Mouse (Mus musculus): ENCODE measurements around the gene Gm572. TPM values are rescaled to one million over a fixed set of nuclear protein-coding genes. Genes with fewer than 3 reads are reported as not detected.
A peak's percentile ranks its signal among the peaks of the same experiment; 100 is the strongest.

Gene Gm572
- total and polyA plus RNA-seq, 3 experiments: not detected

DNA sequence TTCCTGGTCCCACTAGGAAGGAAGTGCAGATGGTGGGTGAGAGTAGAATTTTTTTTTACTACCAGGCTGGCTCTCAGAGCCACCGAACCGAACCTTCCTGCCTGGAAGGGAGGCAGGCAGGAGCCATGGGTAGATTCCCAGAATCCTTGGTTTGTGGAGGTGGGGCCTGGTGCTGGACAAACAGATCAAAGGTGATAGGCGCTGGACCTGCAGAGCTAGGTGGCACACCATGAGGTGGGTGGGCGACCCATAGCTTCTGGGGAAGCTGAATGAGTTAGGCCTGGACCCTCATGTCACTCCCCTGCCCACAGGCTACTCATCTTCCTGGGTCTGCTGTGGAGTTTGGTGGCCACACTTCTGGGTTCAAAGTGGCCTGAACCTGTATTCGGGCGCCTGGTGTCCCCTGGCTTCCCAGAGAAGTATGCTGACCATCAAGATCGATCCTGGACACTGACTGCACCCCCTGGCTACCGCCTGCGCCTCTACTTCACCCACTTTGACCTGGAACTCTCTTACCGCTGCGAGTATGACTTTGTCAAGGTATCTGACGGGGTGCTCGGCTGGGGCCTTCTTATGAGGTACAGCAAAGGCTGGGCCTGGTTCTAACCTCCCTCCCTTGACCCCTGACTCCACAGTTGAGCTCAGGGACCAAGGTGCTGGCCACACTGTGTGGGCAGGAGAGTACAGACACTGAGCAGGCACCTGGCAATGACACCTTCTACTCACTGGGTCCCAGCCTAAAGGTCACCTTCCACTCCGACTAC lies 40.6 kb upstream of the Gm572 start, which contains the start of gene Masp2:
Masp2 (plus strand) TSS at position 198 of the 764 bp plus-strand sequence.
- H3K9ac ChIP-seq (ENCODE audit: control insufficient read depth, low read depth, low read length, poor library complexity, severe bottlenecking): no peak within 1 kb of the TSS
- 0 out of 4 replicates have a peak, but pooled peaks cover 0 to 3% of the 10 kb centered on the region in 2 experiments for H3K4me1 ChIP-seq (ENCODE audit: control insufficient read depth in 1 of 2, insufficient read depth in 2 of 2, low read length in 2 of 2)
- no peaks in the 10 kb centered on the region for H3K79me2 ChIP-seq (ENCODE audit: control insufficient read depth, insufficient read depth, low read length, poor library complexity)
- no peaks in the 10 kb centered on the region for H3K27me3 ChIP-seq (ENCODE audit: control insufficient read depth in 1 of 2, insufficient read depth in 2 of 2, low read length in 2 of 2)
- H3K9me3 ChIP-seq (replicated peaks; ENCODE audit: insufficient read depth, low read length): no peaks in the 10 kb centered on the region
- no peak for DNase-seq (ENCODE audit: low read depth, low spot score)
- no peak within 1 kb of the TSS for H3K4me3 ChIP-seq (ENCODE audit: control insufficient read depth in 1 of 2, insufficient read depth in 1 of 2, low read depth in 2 of 2, low read length in 2 of 2)
- H3K27ac ChIP-seq (ENCODE audit: control insufficient read depth, low read depth, low read length): no peak within 1 kb of the TSS
- TF ChIP-seq TAL1 (IDR thresholded peaks at IDR 0.05; ENCODE audit: low read length) (no peak), ZNF384 (IDR thresholded peaks at IDR 0.05; ENCODE audit: low read depth, low read length) (no peak), SIN3A (IDR thresholded peaks at IDR 0.05; ENCODE audit: low read length) (no peak), MYC (IDR thresholded peaks at IDR 0.05; ENCODE audit: low read depth, low read length) (no peak), ETS1 (IDR thresholded peaks at IDR 0.05; ENCODE audit: low read depth, low read length) (no peak), MAZ (IDR thresholded peaks at IDR 0.05; ENCODE audit: low read depth, low read length) (no peak), CTCF (IDR thresholded peaks at IDR 0.05 in 2 of 3, conservative IDR thresholded peaks at IDR 0.05 in 1 of 3; ENCODE audit: control insufficient read depth in 1 of 3, insufficient read depth in 1 of 3, low read depth in 2 of 3, low read length in 3 of 3, poor library complexity in 1 of 3, severe bottlenecking in 1 of 3) (no peak), TBP (IDR thresholded peaks at IDR 0.05; ENCODE audit: low read depth, low read length) (no peak), TCF12 (IDR thresholded peaks at IDR 0.05; ENCODE audit: low read depth, low read length) (no peak)
- H3K36me3 ChIP-seq (ENCODE audit: control insufficient read depth in 1 of 2, insufficient read depth in 2 of 2, low read length in 2 of 2): no peaks in the 10 kb centered on the region

DNA sequence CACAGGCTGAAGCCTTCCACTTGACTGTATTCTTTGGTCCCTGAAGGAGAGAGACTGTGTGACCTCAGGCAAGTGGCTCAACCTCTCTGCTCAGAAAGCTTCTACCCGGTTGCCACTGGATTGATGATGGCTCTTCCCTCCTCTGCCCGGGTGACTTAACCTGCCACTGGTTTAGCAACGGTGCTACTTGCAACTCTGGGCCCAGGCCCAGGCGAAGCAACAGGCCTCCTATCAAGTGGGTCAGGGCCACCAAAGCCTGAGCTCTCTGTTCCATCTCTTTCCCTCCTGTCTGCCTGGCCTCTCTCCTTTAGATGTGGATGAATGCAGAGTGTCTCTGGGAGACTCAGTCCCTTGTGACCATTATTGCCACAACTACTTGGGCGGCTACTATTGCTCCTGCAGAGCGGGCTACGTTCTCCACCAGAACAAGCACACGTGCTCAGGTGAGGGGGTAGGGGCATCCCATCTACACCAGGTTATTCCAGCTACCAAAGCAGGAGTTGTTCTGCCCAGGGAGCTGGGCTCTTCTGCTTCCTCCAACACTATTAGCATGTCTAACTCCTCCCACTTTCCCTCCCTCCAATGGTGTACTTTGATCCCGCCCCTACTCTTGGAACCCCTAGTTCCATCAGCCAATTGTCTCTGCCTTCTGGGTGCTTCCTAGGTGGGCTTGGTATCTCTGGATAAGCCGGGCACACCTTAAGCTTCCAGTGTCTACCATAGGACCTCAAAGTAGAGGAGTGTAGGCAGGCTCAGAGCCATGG lies 39.6 kb upstream of the Gm572 start:
- no peak overlapping the region for H3K27ac ChIP-seq (ENCODE audit: control insufficient read depth, low read depth, low read length)
- DNase-seq (ENCODE audit: low read depth, low spot score): peak; percentile 48
- no peaks in the 10 kb centered on the region for H3K79me2 ChIP-seq (ENCODE audit: control insufficient read depth, insufficient read depth, low read length, poor library complexity)
- TF ChIP-seq POLR2AphosphoS5 (IDR thresholded peaks at IDR 0.05; ENCODE audit: borderline replicate concordance, low read depth, low read length) (no peak), CHD2 (IDR thresholded peaks at IDR 0.05; ENCODE audit: low read length) (no peak), TBP (IDR thresholded peaks at IDR 0.05; ENCODE audit: low read depth, low read length) (no peak), USF2 (IDR thresholded peaks at IDR 0.05; ENCODE audit: borderline replicate concordance in 1 of 2, insufficient read depth in 1 of 2, low read depth in 1 of 2, low read length in 2 of 2) (no peak), GATA1 (IDR thresholded peaks at IDR 0.05; ENCODE audit: low read depth, low read length) (no peak), NELFE (IDR thresholded peaks at IDR 0.05; ENCODE audit: low read depth, low read length) (no peak), ELF1 (IDR thresholded peaks at IDR 0.05; ENCODE audit: low read depth, low read length) (no peak), HCFC1 (IDR thresholded peaks at IDR 0.05; ENCODE audit: low read depth, low read length) (no peak), ZC3H11A (IDR thresholded peaks at IDR 0.05; ENCODE audit: low read depth, low read length) (no peak), MAZ (IDR thresholded peaks at IDR 0.05; ENCODE audit: low read depth, low read length) (no peak)
- H3K36me3 ChIP-seq (ENCODE audit: control insufficient read depth in 1 of 2, insufficient read depth in 2 of 2, low read length in 2 of 2): no peaks in the 10 kb centered on the region
- H3K9ac ChIP-seq (ENCODE audit: control insufficient read depth, low read depth, low read length, poor library complexity, severe bottlenecking): no peak overlapping the region
- H3K9me3 ChIP-seq (replicated peaks; ENCODE audit: insufficient read depth, low read length): no peaks in the 10 kb centered on the region
- no peaks in the 10 kb centered on the region for H3K27me3 ChIP-seq (ENCODE audit: control insufficient read depth in 1 of 2, insufficient read depth in 2 of 2, low read length in 2 of 2)
- 0 out of 4 replicates have a peak, but pooled peaks cover 0 to 3% of the 10 kb centered on the region in 2 experiments for H3K4me1 ChIP-seq (ENCODE audit: control insufficient read depth in 1 of 2, insufficient read depth in 2 of 2, low read length in 2 of 2)
- H3K4me3 ChIP-seq (ENCODE audit: control insufficient read depth in 1 of 2, insufficient read depth in 1 of 2, low read depth in 2 of 2, low read length in 2 of 2): no peak overlapping the region

Measured in MEL (cell line).